Mouse (Mus musculus): ENCODE results near the gene Gm12789. TPM values are rescaled to one million over a fixed set of nuclear protein-coding genes. Genes with fewer than 3 reads are reported as not detected.
"Not testable (repeated sequence)": the region's sequence is repeated elsewhere in the genome, so short reads cannot be mapped to it uniquely, and the experiment has no call there.

Gm12789 gene
- not detected in 2 replicates for polyA plus RNA-seq (2012; rRNA removed)

DNA sequence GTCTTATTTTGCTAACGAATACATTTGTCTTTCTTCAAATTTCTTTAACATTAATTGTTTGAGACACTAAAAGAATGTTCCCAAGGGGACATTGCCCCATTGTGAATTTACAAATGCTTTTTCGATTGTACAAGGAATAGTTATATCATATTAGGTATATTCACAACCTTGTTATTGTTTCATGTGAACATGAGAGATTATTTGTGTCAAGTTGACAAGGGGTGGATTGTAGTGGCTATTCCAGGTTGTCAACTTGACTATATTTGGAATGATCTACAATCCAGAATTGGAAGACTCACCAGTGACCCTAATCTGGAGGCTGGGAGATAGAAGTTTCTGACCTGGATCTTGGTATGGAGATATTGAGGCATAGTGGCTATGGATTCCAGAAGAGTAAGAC, at the start of gene Gm12789:
Gene Gm12789, plus strand, starts transcription at position 301 of the 400 bp plus-strand sequence.
- 92% methylated on average over 2 of the region's 2 CpGs for WGBS
- DNase-seq; H3K4me1 ChIP-seq (replicated peaks; ENCODE audit: control insufficient read depth, insufficient read depth, low read length); H3K36me3 ChIP-seq (ENCODE audit: control insufficient read depth, insufficient read depth, low read length); H3K27ac ChIP-seq (ENCODE audit: control insufficient read depth, insufficient read depth, low read length); H3K4me3 ChIP-seq (ENCODE audit: control insufficient read depth, insufficient read depth, low read length); H3K27me3 ChIP-seq (ENCODE audit: control insufficient read depth, insufficient read depth, low read length): not testable (repeated sequence)

GRCm38 (mm10) chr4:101940107-101940506, 46.3 kb upstream of the Gm12789 start, which contains the start of gene Gm12794:
Gm12794 (plus strand) TSS chr4:101940407.
- DNase-seq; H3K36me3 ChIP-seq (ENCODE audit: control insufficient read depth, insufficient read depth, low read length); H3K4me1 ChIP-seq (replicated peaks; ENCODE audit: control insufficient read depth, insufficient read depth, low read length); H3K4me3 ChIP-seq (ENCODE audit: control insufficient read depth, insufficient read depth, low read length); H3K27me3 ChIP-seq (ENCODE audit: control insufficient read depth, insufficient read depth, low read length); H3K27ac ChIP-seq (ENCODE audit: control insufficient read depth, insufficient read depth, low read length): not testable (repeated sequence)
- WGBS: 76% methylated on average over 2 of the region's 2 CpGs

DNA sequence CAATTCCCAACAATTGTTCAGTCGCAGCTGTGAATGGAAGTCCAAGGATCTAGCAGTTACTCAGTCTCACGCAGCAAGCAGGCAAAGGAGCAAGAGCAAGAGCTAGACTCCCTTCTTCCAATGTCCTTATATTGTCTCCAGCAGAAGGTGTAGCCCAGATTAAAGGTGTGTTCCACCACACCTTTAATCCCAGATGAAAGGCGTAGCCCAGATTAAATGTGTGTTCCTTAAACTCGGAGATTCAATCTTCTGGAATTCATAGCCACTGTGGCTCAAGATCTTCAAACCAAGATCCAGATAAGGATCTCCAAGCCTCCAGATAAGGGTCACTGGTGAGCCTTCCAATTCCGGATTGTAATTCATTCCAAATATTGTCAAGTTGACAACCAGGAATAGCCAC, 5.5 kb upstream of the Gm12789 start, which contains the start of gene Gm12790:
Gene Gm12790, minus strand, starts transcription at position 101 of the 400 bp plus-strand sequence.
- H3K27me3 ChIP-seq (ENCODE audit: control insufficient read depth, insufficient read depth, low read length); H3K27ac ChIP-seq (ENCODE audit: control insufficient read depth, insufficient read depth, low read length); DNase-seq; H3K4me3 ChIP-seq (ENCODE audit: control insufficient read depth, insufficient read depth, low read length); H3K4me1 ChIP-seq (replicated peaks; ENCODE audit: control insufficient read depth, insufficient read depth, low read length); H3K36me3 ChIP-seq (ENCODE audit: control insufficient read depth, insufficient read depth, low read length): not testable (repeated sequence)
- 93% methylated on average over 1 of the region's 5 CpGs for WGBS

- TF ChIP-seq CTCF (IDR thresholded peaks at IDR 0.05; ENCODE audit: borderline replicate concordance, control insufficient read depth, extremely low read depth, insufficient read depth, low read length, poor library complexity) (no peak), POLR2A (IDR thresholded peaks at IDR 0.05; ENCODE audit: control insufficient read depth, extremely low read depth, insufficient read depth, low read length, poor library complexity) (no peak)
- no peak for DNase-seq
- no peaks in the 10 kb centered on the region for H3K36me3 ChIP-seq (ENCODE audit: control insufficient read depth, insufficient read depth, low read length)
- 82% methylated on average over 5 of the region's 5 CpGs for WGBS
- H3K4me3 ChIP-seq (ENCODE audit: control insufficient read depth, insufficient read depth, low read length): no peak overlapping the region
- no peaks in the 10 kb centered on the region for H3K4me1 ChIP-seq (replicated peaks; ENCODE audit: control insufficient read depth, insufficient read depth, low read length)
- no peaks in the 10 kb centered on the region for H3K27me3 ChIP-seq (ENCODE audit: control insufficient read depth, insufficient read depth, low read length)
- H3K27ac ChIP-seq (ENCODE audit: control insufficient read depth, insufficient read depth, low read length): no peak overlapping the region
These were observed 748 bp upstream of the Gm12789 start for GRCm38 (mm10) chr4:101985678-101986077.

GRCm38 (mm10) chr4:101997426-101997825, 11.0 kb downstream of the Gm12789 start:
- DNase-seq: no peak
- H3K36me3 ChIP-seq (ENCODE audit: control insufficient read depth, insufficient read depth, low read length): no peaks in the 10 kb centered on the region
- no peak overlapping the region for H3K27ac ChIP-seq (ENCODE audit: control insufficient read depth, insufficient read depth, low read length)
- H3K4me1 ChIP-seq (replicated peaks; ENCODE audit: control insufficient read depth, insufficient read depth, low read length): no peaks in the 10 kb centered on the region
- H3K4me3 ChIP-seq (ENCODE audit: control insufficient read depth, insufficient read depth, low read length): no peak overlapping the region
- H3K27me3 ChIP-seq (ENCODE audit: control insufficient read depth, insufficient read depth, low read length): no peaks in the 10 kb centered on the region
- WGBS: 87% methylated on average over 5 of the region's 5 CpGs
- TF ChIP-seq CTCF (IDR thresholded peaks at IDR 0.05; ENCODE audit: borderline replicate concordance, control insufficient read depth, extremely low read depth, insufficient read depth, low read length, poor library complexity): no peak
- no peak for TF ChIP-seq POLR2A (IDR thresholded peaks at IDR 0.05; ENCODE audit: control insufficient read depth, extremely low read depth, insufficient read depth, low read length, poor library complexity)

GRCm38 (mm10) chr4:101998267-101998922, 12.0 kb downstream of the Gm12789 start:
- Histone ChIP-seq H3K36me3 (ENCODE audit: control insufficient read depth, insufficient read depth, low read length) (no peaks in the 10 kb centered on the region), H3K4me1 (replicated peaks; ENCODE audit: control insufficient read depth, insufficient read depth, low read length) (no peaks in the 10 kb centered on the region), H3K27ac (ENCODE audit: control insufficient read depth, insufficient read depth, low read length) (no peak overlapping the region), H3K27me3 (ENCODE audit: control insufficient read depth, insufficient read depth, low read length) (no peaks in the 10 kb centered on the region), H3K4me3 (ENCODE audit: control insufficient read depth, insufficient read depth, low read length) (no peak overlapping the region)
- no peak for TF ChIP-seq CTCF (IDR thresholded peaks at IDR 0.05; ENCODE audit: borderline replicate concordance, control insufficient read depth, extremely low read depth, insufficient read depth, low read length, poor library complexity)
- no peak for TF ChIP-seq POLR2A (IDR thresholded peaks at IDR 0.05; ENCODE audit: control insufficient read depth, extremely low read depth, insufficient read depth, low read length, poor library complexity)
- DNase-seq: peak; percentile 31
- 38% methylated on average over 15 of the region's 15 CpGs for WGBS

GRCm38 (mm10) chr4:102026619-102027018, 40.2 kb downstream of the Gm12789 start:
- no peak overlapping the region for H3K27ac ChIP-seq (ENCODE audit: control insufficient read depth, insufficient read depth, low read length)
- no peaks in the 10 kb centered on the region for H3K27me3 ChIP-seq (ENCODE audit: control insufficient read depth, insufficient read depth, low read length)
- H3K4me3 ChIP-seq (ENCODE audit: control insufficient read depth, insufficient read depth, low read length): no peak overlapping the region
- TF ChIP-seq POLR2A (IDR thresholded peaks at IDR 0.05; ENCODE audit: control insufficient read depth, extremely low read depth, insufficient read depth, low read length, poor library complexity) (no peak), CTCF (IDR thresholded peaks at IDR 0.05; ENCODE audit: borderline replicate concordance, control insufficient read depth, extremely low read depth, insufficient read depth, low read length, poor library complexity) (no peak)
- H3K36me3 ChIP-seq (ENCODE audit: control insufficient read depth, insufficient read depth, low read length): no peaks in the 10 kb centered on the region
- WGBS: 92% methylated on average over 6 of the region's 6 CpGs
- no peak for DNase-seq
- H3K4me1 ChIP-seq (replicated peaks; ENCODE audit: control insufficient read depth, insufficient read depth, low read length): no peaks in the 10 kb centered on the region

Other genes with a start within 250 kb of the Gm12789 start
- not detected in 2 replicates for gene B020004J07Rik, start 142.6 kb upstream of the Gm12789 start, polyA plus RNA-seq (2012; rRNA removed)
- gene C130073F10Rik, start 92.8 kb upstream of the Gm12789 start, polyA plus RNA-seq (2012; rRNA removed): not detected in 2 replicates
- not detected in 2 replicates for gene Gm12800, start 77.5 kb upstream of the Gm12789 start, polyA plus RNA-seq (2012; rRNA removed)
- not detected in 2 replicates for gene Gm12794, start 46.2 kb upstream of the Gm12789 start, polyA plus RNA-seq (2012; rRNA removed)
- not detected in 2 replicates for gene Gm12790, start 5.6 kb upstream of the Gm12789 start, polyA plus RNA-seq (2012; rRNA removed)
- 20.5 and 21.1 TPM in 2 replicates for gene Pde4b, start 100.9 kb downstream of the Gm12789 start, polyA plus RNA-seq (2012; rRNA removed)

Data from thymus, adult 2 months (tissue).